Comparison of ENCODE assay signal across 12 mouse cellular contexts in the genomic region with DNA sequence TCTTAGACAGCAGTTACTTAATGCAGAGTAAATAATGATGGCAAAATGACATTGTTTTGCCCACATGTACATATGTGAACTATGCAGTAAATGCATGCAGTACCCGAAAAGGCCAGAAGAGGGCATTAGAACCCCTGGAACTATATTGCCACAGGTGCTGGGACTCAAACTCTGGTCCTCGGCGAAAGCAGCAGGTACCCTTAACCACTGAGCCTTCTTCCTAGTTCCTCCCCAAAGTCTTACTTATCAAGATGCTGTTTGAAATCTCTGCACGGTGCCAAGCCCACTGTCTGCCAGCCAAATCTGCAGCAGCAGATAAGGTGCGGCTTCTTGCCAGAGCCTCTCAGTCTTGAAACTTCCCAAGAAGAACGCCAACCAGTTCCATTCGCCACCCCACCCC.
DNase-seq lines count a peak whose midpoint lies in the region; ATAC-seq and TF ChIP-seq lines count a peak whose summit lies in the region.
"Had no signal": no experiment of that assay in that cellular context is flagged by ENCODE, and none has a peak within 500 bp of the region (broad histone marks: within the 10 kb centered on the region; RNA-seq: fewer than 3 reads in every experiment).

No protein-coding gene starts in this region.

- no peak overlapping the region for H3K4me2 ChIP-seq in intestine, postnatal 0 days (replicated peaks; ENCODE audit: low read depth)
- no peak overlapping the region for H3K4me2 ChIP-seq in intestine, embryonic 16.5 days (ENCODE audit: low read depth, low read length)
- H3K4me2 ChIP-seq: hindbrain, embryonic 12.5 days had no signal

- H3K27me3 ChIP-seq in intestine, postnatal 0 days (replicated peaks; ENCODE audit: control insufficient read depth, insufficient read depth, low read length) = no peaks in the 10 kb centered on the region
- H3K27me3 ChIP-seq in intestine, embryonic 16.5 days (replicated peaks; ENCODE audit: control insufficient read depth, insufficient read depth, low read length) = no peaks in the 10 kb centered on the region
- H3K27me3 ChIP-seq: hindbrain, embryonic 12.5 days had no signal

- no peaks in the 10 kb centered on the region for H3K4me1 ChIP-seq in intestine, postnatal 0 days (replicated peaks; ENCODE audit: control insufficient read depth, insufficient read depth, low read length)
- H3K4me1 ChIP-seq in intestine, embryonic 16.5 days (ENCODE audit: control insufficient read depth, insufficient read depth, low read length) = peaks cover 4% of the 10 kb centered on the region; the same call in 1 of the 2 replicates

- 83% methylated on average over 7 of the region's 7 CpGs for WGBS in intestine, postnatal 0 days
- WGBS in intestine, embryonic 16.5 days = 87% methylated on average over 7 of the region's 7 CpGs

- TF ChIP-seq CTCF in intestine, postnatal 0 days (IDR thresholded peaks at IDR 0.05; ENCODE audit: low read depth) = peak; percentile 63

- DNase-seq in A20 (ENCODE audit: low read depth, low spot score) (peak; percentile 36), ES-CJ7 (ENCODE audit: low read depth, low spot score) (peak; percentile 69)
- no peak for DNase-seq in urinary bladder, postnatal 4 days (ENCODE audit: low spot score in 2 of 2)
- DNase-seq: adrenal gland, postnatal 36 days; right cerebral cortex, postnatal 14 days had no signal

- H3K9ac ChIP-seq in intestine, postnatal 0 days (ENCODE audit: low read depth, low read length) = no peak overlapping the region
- H3K9ac ChIP-seq in intestine, embryonic 16.5 days (ENCODE audit: low read depth, low read length) = no peak overlapping the region
- H3K9ac ChIP-seq: hindbrain, embryonic 12.5 days had no signal

- H3K36me3 ChIP-seq in intestine, postnatal 0 days (ENCODE audit: control insufficient read depth, insufficient read depth) = no peaks in the 10 kb centered on the region
- H3K36me3 ChIP-seq in intestine, embryonic 16.5 days (ENCODE audit: control insufficient read depth, insufficient read depth, low read length) = no peaks in the 10 kb centered on the region
- H3K36me3 ChIP-seq: hindbrain, embryonic 12.5 days had no signal

- no peak for ATAC-seq in intestine, postnatal 0 days
- no peak for ATAC-seq in intestine, embryonic 16.5 days
- ATAC-seq in megakaryocyte progenitor cell, adult 5-6 weeks (replicated peaks; ENCODE audit: poor library complexity) = peak; percentile 29; the same call in 1 of the 2 replicates
- no peak for ATAC-seq in inflammation-experienced regulatory T-cells, adult 6 months
- ATAC-seq: midbrain, embryonic 16.5 days had no signal

- H3K4me3 ChIP-seq in intestine, postnatal 0 days (ENCODE audit: low read depth, low read length) = no peak overlapping the region
- H3K4me3 ChIP-seq in intestine, embryonic 16.5 days (ENCODE audit: low read length) = no peak overlapping the region
- H3K4me3 ChIP-seq: erythroblast, embryonic 14.5 days; hindbrain, embryonic 12.5 days had no signal

- no peak overlapping the region for H3K27ac ChIP-seq in intestine, postnatal 0 days (ENCODE audit: low read depth, low read length)
- no peak overlapping the region for H3K27ac ChIP-seq in intestine, embryonic 16.5 days (ENCODE audit: low read length)
- H3K27ac ChIP-seq: hindbrain, embryonic 12.5 days had no signal

- H3K9me3 ChIP-seq in intestine, postnatal 0 days (ENCODE audit: control insufficient read depth) = no peaks in the 10 kb centered on the region
- no peaks in the 10 kb centered on the region for H3K9me3 ChIP-seq in intestine, embryonic 16.5 days (ENCODE audit: control insufficient read depth, low read length)
- H3K9me3 ChIP-seq: hindbrain, embryonic 12.5 days had no signal

Comparison
In these comparisons a context has a peak if more than half of its experiments do, and no peak if none do; other contexts are left out.
1. DNase-seq: peak in A20 (single experiment) and ES-CJ7 (single experiment); none in urinary bladder, postnatal 4 days (0 of 2).